Mouse (Mus musculus) right cerebral cortex, postnatal 4 days (tissue): Measurements from ENCODE around the gene Hnrnpa3.
"Not testable (repeated sequence)": the region's sequence is repeated elsewhere in the genome, so short reads cannot be mapped to it uniquely, and the experiment has no call there.

ENCODE experiments used
- DNase-seq: peaks from one replicate; pipeline ENCODE4 v3.0.0-alpha.2; 2022

Hnrnpa3 gene

DNA sequence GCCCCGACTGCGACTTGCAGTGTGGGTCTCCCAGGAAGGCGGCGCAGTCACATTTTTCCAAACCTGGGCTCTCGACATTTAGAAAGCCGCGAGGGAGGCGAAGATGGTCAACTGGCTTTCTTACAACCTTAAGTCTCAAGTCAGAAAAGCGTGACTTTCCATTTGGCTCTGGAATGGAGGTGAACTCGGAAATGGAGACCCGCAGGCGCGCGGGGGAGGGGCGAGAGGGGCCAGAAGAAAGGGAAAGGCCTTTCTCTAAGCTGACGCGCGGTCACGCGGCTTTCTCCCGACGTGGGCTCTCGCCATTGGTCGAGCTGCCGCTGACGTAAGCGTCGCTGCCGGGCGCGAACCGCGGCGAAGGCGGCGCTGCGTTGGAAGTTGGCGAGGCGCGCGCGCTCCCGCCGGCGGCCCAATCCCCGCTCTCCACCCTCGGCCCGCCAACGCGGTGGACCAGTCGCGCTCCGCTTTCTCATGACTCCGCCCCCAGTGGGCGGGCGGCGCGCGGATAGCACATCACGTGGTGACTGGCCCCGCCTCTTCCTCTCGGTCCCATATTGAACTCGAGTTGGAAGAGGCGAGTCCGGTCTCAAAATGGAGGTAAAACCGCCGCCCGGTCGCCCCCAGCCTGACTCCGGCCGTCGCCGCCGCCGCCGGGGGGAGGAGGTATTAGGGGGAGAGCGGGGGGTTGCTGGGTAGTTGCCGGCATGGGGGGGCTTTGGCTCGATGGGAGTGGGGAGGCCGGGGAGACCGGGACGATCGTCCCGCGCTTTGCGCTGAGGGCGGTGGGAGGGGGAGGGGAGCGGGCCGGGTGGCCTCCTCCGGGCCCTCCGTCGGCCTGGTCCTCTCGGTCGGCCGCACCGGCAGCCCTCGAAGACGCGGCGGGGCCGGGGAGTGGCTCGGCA lies at the start of gene Hnrnpa3:
TSS of gene Hnrnpa3 (plus strand) at position 535 of the 902 bp plus-strand sequence.
- peak; percentile 99 for DNase-seq

GRCm38 (mm10) chr2:75609971-75610370 lies 49.1 kb upstream of the Hnrnpa3 start:
- no peak for DNase-seq

DNA sequence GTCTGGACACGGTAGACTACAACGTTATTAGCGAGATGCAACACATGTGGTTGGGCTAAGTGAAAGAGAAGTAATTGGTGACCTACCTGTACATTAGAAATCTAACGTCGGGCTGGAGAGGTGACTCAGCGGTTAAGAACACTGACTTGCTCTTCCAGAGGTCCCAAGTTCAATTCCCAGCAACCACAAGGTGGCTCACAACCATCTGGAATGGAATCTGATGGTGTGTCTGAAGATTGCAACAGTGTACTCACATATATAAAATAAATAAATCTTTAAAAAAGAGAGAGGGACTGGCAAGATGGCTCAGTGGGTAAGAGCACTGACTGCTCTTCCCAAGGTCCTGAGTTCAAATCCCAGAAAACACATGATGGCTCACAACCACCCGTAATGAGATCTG lies 48.5 kb upstream of the Hnrnpa3 start:
- not testable (repeated sequence) for DNase-seq

- no peak for DNase-seq
These were observed 47.8 kb upstream of the Hnrnpa3 start for GRCm38 (mm10) chr2:75611041-75611805.

- DNase-seq: no peak
These were observed 47.1 kb upstream of the Hnrnpa3 start for GRCm38 (mm10) chr2:75612006-75612405.

DNA sequence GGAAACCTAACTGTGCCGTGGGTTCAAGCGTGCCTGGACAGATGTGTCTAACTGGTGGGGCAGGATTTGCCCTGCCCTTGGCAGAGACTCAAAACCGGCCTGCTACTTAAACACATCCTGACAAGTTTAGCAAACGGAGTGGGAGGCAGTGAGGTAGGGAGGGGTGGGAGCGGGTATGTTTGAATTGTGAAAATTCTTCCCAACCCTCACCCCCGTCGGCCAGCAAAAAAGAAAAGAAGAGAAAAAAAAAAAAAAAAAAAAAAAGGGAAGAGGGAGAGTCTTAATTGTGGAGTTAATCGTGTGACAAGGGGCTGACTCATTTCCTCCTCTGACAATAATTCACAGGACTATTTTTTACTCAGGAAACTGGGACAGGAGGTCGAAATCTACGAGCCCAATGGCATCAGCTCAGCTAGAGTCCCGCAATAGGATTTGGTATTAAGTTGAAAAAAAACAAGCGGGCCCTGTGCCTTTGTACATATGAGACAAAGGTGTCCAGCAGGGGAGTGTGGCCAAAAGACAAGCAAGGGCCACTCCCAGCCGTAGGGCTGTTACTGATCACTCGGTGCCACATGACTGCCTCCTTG lies 46.0 kb upstream of the Hnrnpa3 start:
- DNase-seq: no peak

GRCm38 (mm10) chr2:75614577-75614976 lies 44.5 kb upstream of the Hnrnpa3 start:
- DNase-seq: no peak

- DNase-seq: no peak
These were observed 42.1 kb upstream of the Hnrnpa3 start for GRCm38 (mm10) chr2:75616911-75617310.

- DNase-seq: no peak
These were observed 40.3 kb upstream of the Hnrnpa3 start for GRCm38 (mm10) chr2:75618712-75619111.

- no peak for DNase-seq
These were observed 37.0 kb upstream of the Hnrnpa3 start for GRCm38 (mm10) chr2:75621873-75622654.

DNA sequence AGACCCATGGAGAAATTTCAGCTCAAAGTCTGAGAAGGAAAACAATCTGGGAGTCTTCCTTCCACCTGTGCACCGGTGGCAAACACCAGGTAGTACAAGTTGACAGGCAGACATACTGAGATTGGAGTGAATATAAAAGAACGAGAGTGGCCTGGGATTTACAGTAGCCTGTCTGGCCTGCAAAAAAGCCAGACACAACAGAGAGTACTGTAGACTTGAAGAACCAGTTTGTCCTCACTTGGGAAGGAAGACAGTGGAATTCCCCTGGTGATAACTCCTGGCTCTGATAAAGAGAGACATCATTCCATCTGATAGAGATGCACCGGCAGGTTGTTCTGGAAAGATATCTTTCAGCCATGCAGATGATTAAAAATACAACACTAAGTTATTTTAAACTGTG lies 34.0 kb upstream of the Hnrnpa3 start:
- no peak for DNase-seq

DNA sequence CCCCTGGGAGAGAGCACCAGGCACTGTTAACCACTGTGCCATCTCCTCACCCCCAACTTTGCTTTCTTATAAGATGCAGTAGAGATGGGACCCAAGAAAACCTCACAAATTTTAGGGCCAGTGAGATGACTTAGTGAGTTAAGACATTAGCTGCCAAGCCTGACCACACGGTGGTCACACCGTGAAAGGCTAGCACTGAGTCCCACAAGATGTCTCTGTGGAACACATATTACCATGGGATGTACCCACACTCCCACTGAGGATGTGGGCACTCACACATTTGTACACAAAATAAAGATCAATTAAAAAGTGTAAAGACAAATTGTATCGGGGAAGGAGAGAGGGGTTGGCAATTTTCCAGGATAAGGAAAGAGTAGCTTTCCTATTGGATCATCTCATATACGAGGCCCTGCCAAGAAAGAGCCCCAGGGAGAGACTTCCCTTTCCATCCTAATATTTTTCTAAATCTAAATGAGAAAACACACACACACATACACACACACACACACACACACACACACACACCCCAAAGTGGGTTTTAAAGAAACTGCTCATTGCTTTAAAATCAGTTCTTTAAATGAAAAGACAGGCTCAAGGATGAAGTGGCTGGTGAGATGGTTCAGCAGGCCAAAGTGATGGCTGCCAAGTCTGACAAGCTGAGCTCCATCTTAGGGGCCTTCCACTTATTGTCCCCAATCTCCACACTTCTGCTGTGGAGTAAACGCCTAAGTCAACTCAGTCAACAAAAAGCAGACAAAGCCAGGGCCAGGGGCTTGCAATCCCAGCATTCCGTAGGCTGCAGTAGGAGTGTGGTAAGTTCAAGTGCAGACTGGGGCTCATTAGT lies 32.2 kb upstream of the Hnrnpa3 start:
- no peak for DNase-seq

- DNase-seq: no peak
These were observed 30.6 kb upstream of the Hnrnpa3 start for GRCm38 (mm10) chr2:75628487-75628886.

DNA sequence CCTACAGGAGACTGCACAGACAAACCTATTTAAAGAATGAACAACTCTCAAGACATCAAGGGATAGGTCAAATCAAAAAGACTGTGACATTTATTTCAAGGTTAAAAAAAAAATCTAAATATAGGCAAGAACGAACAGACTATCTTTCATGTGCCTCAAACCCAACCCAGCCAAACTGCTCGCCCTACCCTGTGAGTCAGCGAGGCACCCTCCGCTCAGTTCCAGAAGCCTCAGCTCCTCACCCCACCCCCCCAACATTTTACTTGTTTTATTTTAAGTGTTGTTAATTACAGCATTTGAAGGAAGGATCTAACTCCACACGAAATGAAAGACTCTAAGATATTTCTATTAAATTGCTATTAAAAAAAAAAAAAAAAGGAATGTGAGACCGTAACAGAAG lies 27.6 kb upstream of the Hnrnpa3 start:
- DNase-seq: no peak

- DNase-seq: no peak
These were observed 27.0 kb upstream of the Hnrnpa3 start for GRCm38 (mm10) chr2:75632043-75632442.

DNA sequence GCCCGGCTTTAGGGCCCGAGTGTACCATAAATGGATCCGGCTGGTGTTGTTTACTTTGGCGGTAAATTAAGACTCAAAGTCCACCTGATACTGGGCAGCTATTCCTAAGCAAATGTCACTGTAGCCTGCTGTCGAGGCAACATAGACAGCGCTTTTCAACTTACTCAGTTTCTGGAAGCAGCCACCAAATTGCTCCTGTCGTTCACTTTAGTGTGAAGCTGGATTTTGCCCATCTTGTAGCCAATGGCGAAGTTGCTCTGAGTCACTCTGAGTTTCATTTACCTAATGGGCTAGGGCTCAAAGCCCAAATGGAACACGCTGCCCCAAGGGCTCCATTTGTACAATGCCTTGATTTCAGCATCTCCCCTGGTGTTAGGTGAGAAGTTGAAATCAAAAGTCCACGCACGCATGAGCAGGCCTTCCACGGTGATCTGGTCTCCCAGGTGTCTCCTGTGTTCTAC lies 26.3 kb upstream of the Hnrnpa3 start:
- no peak for DNase-seq

DNA sequence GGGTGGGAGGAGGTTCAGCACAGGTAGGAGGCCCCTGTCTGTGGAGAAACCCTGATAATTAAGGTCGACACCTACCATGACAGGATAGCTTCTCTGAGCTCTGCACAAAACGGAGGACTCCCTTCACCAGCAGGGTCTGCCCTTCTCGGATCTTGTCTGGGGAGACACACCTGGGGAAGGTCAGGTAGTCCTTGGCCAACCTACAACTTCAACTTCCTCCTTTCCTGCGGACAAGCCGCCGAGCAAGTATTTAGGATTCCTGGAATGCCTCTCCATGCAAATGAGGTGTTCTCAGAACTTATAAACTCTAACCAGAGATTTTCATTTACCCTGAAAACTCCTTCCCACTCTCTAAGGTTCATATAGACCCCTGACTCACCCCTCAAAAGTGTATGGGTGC lies 25.7 kb upstream of the Hnrnpa3 start:
- no peak for DNase-seq

GRCm38 (mm10) chr2:75633784-75634183 lies 25.3 kb upstream of the Hnrnpa3 start:
- no peak for DNase-seq

DNA sequence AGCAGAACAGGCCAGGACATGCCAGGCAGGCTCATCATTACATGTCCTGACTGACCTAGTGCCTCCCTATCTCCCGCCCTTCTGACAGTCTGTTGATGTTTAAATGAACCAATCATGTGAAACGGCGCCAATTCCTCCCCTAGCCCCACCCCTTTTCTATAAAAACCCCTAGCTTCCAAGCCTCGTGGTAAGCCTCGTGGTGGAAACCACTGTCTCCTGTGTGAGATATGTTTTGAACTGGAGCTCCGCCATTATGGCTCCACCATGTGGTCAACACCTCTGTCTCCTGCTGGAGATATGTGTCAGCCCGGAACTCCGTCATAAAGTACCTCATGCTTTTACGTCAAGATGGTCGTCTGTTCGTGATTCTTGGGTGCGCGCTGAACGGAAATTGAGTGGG lies 24.6 kb upstream of the Hnrnpa3 start:
- DNase-seq: not testable (repeated sequence)

DNA sequence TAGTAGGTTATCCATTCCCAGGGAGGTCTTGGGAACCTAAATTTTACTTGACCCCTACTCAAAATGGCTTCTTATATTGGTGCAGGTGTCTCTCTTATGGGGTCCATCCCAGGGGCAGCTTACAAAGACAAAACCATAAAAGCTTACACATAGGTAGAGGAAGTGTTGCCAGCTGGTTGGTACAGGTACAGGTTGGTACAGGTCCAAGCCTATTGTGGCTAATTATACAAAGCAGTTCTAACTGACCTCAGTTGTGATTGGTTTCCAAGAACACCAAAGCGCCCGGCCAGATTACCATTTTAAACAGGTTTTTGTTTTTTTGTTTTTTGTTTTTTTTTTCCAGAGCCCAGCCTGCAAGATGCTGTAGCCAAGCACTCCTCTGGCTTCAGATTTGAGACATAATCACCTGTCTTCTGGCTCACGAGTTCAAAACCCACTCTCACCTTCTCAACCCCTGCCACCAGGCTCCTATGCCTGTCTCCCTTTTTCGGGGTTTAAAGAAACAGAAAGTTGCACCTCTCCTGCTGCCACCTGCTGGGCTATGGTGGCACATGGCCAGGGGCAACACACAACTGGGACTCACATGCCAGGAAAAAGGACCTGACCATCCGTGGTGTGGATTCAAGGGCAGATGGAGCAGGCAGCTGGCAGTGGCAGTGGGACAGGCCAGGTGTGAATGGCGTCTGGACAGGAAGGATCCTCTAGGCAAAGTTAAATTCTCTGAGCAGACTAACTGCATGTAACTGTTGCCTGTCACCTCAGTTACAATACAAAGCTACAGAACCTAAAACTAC lies 22.6 kb upstream of the Hnrnpa3 start:
- DNase-seq: no peak

DNA sequence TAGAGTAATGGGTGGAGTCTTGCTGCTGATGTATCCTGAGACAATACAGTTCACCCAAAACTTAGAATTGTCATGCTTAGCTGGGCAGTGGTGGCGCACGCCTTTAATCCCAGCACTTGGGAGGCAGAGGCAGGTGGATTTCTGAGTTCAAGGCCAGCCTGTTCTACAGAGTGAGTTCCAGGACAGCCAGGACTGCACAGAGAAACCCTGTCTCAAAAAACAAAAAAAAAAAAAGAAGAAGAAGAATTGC lies 22.1 kb upstream of the Hnrnpa3 start:
- DNase-seq: not testable (repeated sequence)
